Mouse (Mus musculus): ENCODE measurements around the gene Hdac1.

DNA sequence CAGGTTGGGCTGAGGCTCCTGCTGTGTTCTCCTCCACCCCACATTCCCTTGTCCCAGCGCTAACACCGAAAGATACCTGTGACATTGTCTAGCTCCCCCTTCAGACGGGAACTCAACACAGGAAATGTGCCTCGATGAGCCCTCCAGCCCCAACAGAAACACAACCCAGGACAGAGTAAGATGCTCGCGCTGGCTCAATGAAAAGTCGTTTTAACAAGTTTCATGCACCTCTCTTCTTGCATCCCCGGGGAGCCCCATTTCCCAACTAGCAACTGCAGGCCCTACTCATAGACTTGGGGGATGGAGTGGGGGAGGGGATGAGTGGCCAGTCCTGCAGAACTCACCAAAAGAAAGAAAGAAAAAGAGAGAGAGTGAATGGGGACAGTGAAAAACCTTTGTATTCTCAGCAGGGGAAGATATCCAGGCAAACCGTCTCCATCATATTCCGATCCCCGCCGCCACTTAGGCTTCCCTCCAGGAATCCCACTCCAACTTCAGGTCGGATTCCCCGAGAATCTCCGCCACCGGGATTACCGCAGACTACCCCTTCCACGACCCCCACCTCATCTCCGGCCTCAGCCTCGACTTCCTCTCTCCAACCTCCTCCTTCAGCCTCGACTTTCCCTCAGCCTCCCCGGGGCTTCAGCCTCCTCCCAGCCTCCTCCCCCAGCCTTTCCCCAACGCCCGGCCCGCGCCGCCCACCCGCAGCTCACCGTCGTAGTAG, 483 bp downstream of the Hdac1 start:
- TF ChIP-seq CTCF (IDR thresholded peaks at IDR 0.05; ENCODE audit: borderline replicate concordance, extremely low read depth, insufficient read depth, insufficient read length) (no peak; the same call in 1 of the 2 replicates), POLR2A (IDR thresholded peaks at IDR 0.05; ENCODE audit: borderline replicate concordance, extremely low read depth, insufficient read depth, insufficient read length, poor library complexity, severe bottlenecking) (no peak)
